Mouse (Mus musculus): ENCODE measurements around the gene Atp1b3. TPM values are rescaled to one million over a fixed set of nuclear protein-coding genes. Genes with fewer than 3 reads are reported as not detected.
"Not testable (repeated sequence)": the region's sequence is repeated elsewhere in the genome, so short reads cannot be mapped to it uniquely, and the experiment has no call there.

Gene Atp1b3
- polyA plus RNA-seq, 1 experiment from 2014 or later, result 179 TPM

DNA sequence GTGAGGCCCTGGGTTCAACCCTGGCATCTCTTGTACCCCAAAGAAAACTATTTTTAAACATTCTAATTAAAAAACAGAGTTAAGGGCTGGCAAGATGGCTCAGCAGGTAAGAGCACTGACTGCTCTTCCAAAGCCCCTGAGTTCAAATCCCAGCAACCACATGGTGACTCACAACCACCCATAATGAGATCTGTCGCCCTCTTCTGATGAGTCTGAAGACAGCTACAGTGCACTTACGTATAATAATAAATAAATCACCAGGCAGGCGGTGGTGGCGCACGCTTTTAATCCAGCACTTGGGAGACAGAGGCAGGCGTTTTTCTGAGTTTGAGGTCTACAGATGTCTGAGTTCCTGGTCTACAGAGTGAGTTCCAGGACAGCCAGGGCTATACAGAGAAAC, 12.5 kb downstream of the Atp1b3 start:
- WGBS, result 93% methylated on average over 6 of the region's 6 CpGs
- H3K27me3 ChIP-seq (ENCODE audit: control insufficient read depth, insufficient read depth, low read length); H3K36me3 ChIP-seq (ENCODE audit: control insufficient read depth, insufficient read depth, low read length); H3K9me3 ChIP-seq (ENCODE audit: control insufficient read depth, low read length); H3K9ac ChIP-seq (ENCODE audit: low read depth, low read length); H3K4me1 ChIP-seq (ENCODE audit: control insufficient read depth, insufficient read depth, low read length); H3K4me2 ChIP-seq (replicated peaks; ENCODE audit: low read depth, low read length); H3K27ac ChIP-seq (ENCODE audit: low read depth, low read length); H3K4me3 ChIP-seq (ENCODE audit: low read length); ATAC-seq (ENCODE audit: low FRiP score, low TSS enrichment): not testable (repeated sequence)

DNA sequence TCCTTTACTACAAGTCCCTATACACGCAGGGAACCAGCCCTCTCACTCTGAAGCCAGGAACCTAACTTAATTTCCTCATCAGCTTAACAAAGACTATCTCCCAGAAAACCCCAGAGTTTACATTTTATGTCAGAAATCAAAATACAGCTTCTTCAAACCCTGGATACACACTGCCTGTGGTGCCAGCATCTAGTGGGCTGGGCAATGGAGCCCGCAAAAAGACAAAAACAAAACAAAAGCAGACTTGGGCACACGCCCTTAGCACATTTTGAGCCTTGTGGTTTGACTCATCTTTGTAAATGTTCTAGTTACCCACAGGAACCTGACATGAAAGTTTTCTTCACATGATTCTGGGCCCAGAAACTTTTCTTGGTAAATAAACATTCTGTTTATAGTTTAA, 13.8 kb downstream of the Atp1b3 start:
- Histone ChIP-seq H3K36me3 (ENCODE audit: control insufficient read depth, insufficient read depth, low read length) (peaks cover 4% of the 10 kb centered on the region; the same call in 1 of the 2 replicates), H3K4me3 (ENCODE audit: low read length) (no peak overlapping the region), H3K9ac (ENCODE audit: low read depth, low read length) (no peak overlapping the region), H3K9me3 (ENCODE audit: control insufficient read depth, low read length) (no peaks in the 10 kb centered on the region), H3K27me3 (ENCODE audit: control insufficient read depth, insufficient read depth, low read length) (no peaks in the 10 kb centered on the region), H3K4me1 (ENCODE audit: control insufficient read depth, insufficient read depth, low read length) (no peaks in the 10 kb centered on the region), H3K27ac (ENCODE audit: low read depth, low read length) (no peak overlapping the region), H3K4me2 (replicated peaks; ENCODE audit: low read depth, low read length) (no peak overlapping the region)
- no peak for ATAC-seq (ENCODE audit: low FRiP score, low TSS enrichment)
- WGBS, result 60% methylated on average over 3 of the region's 3 CpGs

DNA sequence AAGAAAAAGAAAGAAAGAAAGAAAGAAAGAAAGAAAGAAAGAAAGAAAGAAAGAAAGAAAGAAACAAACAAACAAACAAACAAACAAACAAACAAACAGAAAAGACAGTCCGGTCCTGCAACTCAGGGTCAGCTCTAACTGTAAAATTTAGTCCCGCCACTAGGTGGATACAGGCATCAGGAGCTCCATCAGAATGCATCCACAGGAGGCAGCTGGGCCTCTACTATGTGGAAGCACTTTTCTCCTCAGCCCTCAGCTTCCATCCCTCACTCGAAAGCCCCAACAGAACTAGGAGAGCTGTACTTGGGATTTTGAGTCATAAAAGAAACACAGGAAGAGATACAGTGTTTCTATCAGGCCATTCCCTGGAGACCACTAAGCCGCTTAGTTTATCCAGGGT, 14.2 kb downstream of the Atp1b3 start:
- no peaks in the 10 kb centered on the region for H3K9me3 ChIP-seq (ENCODE audit: control insufficient read depth, low read length)
- H3K27me3 ChIP-seq (ENCODE audit: control insufficient read depth, insufficient read depth, low read length), result no peaks in the 10 kb centered on the region
- no peak overlapping the region for H3K4me2 ChIP-seq (replicated peaks; ENCODE audit: low read depth, low read length)
- no peak overlapping the region for H3K27ac ChIP-seq (ENCODE audit: low read depth, low read length)
- H3K4me3 ChIP-seq (ENCODE audit: low read length), result no peak overlapping the region
- ATAC-seq (ENCODE audit: low FRiP score, low TSS enrichment), result no peak
- 32% methylated on average over 4 of the region's 4 CpGs for WGBS
- peaks cover 7% of the 10 kb centered on the region; the same call in 1 of the 2 replicates for H3K36me3 ChIP-seq (ENCODE audit: control insufficient read depth, insufficient read depth, low read length)
- no peak overlapping the region for H3K9ac ChIP-seq (ENCODE audit: low read depth, low read length)
- H3K4me1 ChIP-seq (ENCODE audit: control insufficient read depth, insufficient read depth, low read length), result no peaks in the 10 kb centered on the region

DNA sequence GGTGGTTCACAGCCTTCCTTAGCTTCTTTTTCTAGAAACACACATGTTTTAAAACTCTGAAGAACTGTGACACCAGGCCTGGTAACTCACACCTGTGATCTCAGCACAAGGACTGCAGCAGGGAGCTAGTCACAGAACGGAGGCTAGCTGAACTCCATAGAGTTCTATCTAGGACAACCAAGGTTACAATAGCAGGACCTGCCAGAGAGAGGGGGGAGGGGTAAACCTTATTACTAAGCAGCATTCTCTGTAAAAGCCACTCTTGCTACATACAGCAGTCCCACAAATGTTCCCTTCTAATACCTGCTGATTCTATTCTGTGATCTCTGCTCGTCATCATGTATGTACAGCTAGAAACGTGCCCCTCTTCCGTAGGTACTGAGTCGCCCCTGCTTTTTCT, 15.4 kb downstream of the Atp1b3 start:
- 91% methylated on average over 5 of the region's 5 CpGs for WGBS
- Histone ChIP-seq H3K27ac (ENCODE audit: low read depth, low read length) (no peak overlapping the region), H3K9me3 (ENCODE audit: control insufficient read depth, low read length) (no peaks in the 10 kb centered on the region), H3K27me3 (ENCODE audit: control insufficient read depth, insufficient read depth, low read length) (no peaks in the 10 kb centered on the region), H3K9ac (ENCODE audit: low read depth, low read length) (no peak overlapping the region), H3K36me3 (ENCODE audit: control insufficient read depth, insufficient read depth, low read length) (peaks cover 13% of the 10 kb centered on the region; the same call in 1 of the 2 replicates), H3K4me2 (replicated peaks; ENCODE audit: low read depth, low read length) (no peak overlapping the region), H3K4me3 (ENCODE audit: low read length) (no peak overlapping the region), H3K4me1 (ENCODE audit: control insufficient read depth, insufficient read depth, low read length) (no peaks in the 10 kb centered on the region)
- ATAC-seq (ENCODE audit: low FRiP score, low TSS enrichment), result no peak

DNA sequence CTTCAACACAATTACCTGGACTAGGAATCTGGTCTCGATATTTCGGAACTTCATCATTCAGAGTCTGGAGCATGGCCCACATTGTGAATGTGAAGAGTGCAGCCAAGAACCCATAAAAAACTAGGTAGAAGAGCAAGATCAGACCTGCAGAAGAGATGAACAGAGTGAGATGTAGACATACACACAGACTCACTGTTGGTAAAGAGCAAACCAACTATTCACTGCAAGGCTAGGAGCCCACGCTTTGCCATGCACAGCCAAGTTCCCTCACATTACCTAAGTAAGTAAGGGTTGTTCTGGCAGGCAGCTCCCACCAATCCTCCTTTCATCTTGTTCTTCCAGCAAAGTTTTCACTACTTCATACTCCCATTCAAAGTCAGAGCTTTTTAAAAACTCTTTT, 18.5 kb downstream of the Atp1b3 start:
- 98% methylated on average over 3 of the region's 3 CpGs for WGBS
- no peaks in the 10 kb centered on the region for H3K4me1 ChIP-seq (ENCODE audit: control insufficient read depth, insufficient read depth, low read length)
- H3K27ac ChIP-seq (ENCODE audit: low read depth, low read length), result no peak overlapping the region
- no peak overlapping the region for H3K4me2 ChIP-seq (replicated peaks; ENCODE audit: low read depth, low read length)
- H3K4me3 ChIP-seq (ENCODE audit: low read length), result no peak overlapping the region
- no peak for ATAC-seq (ENCODE audit: low FRiP score, low TSS enrichment)
- H3K9ac ChIP-seq (ENCODE audit: low read depth, low read length), result no peak overlapping the region
- H3K27me3 ChIP-seq (ENCODE audit: control insufficient read depth, insufficient read depth, low read length), result no peaks in the 10 kb centered on the region
- peaks cover 37% of the 10 kb centered on the region for H3K36me3 ChIP-seq (ENCODE audit: control insufficient read depth, insufficient read depth, low read length)
- H3K9me3 ChIP-seq (ENCODE audit: control insufficient read depth, low read length), result no peaks in the 10 kb centered on the region

DNA sequence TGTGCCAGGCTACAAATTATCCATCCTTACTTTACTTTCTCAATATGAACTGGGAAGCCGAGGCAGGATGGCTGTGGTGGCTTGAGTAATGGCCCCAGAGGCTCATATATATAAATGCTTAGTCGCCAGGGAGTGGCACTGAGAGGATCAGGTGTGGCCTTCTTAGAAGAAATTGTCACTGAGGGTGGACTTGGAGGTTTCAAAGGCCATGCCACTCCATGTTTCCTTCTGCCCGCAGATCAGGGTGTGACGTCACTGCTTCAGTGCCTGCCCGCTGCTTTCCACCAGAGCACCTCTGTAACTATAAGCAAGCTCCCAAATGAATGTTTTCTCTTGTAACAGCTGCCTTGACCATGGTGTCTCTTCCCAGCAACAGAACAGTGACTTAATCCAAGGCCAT, 33.1 kb downstream of the Atp1b3 start:
- Histone ChIP-seq H3K27me3 (ENCODE audit: control insufficient read depth, insufficient read depth, low read length) (no peaks in the 10 kb centered on the region), H3K9ac (ENCODE audit: low read depth, low read length) (no peak overlapping the region), H3K27ac (ENCODE audit: low read depth, low read length) (no peak overlapping the region), H3K4me2 (replicated peaks; ENCODE audit: low read depth, low read length) (no peak overlapping the region), H3K4me3 (ENCODE audit: low read length) (no peak overlapping the region), H3K9me3 (ENCODE audit: control insufficient read depth, low read length) (no peaks in the 10 kb centered on the region), H3K36me3 (ENCODE audit: control insufficient read depth, insufficient read depth, low read length) (peaks cover 38% of the 10 kb centered on the region), H3K4me1 (ENCODE audit: control insufficient read depth, insufficient read depth, low read length) (no peaks in the 10 kb centered on the region)
- WGBS, result 92% methylated on average over 5 of the region's 5 CpGs
- ATAC-seq (ENCODE audit: low FRiP score, low TSS enrichment), result no peak

DNA sequence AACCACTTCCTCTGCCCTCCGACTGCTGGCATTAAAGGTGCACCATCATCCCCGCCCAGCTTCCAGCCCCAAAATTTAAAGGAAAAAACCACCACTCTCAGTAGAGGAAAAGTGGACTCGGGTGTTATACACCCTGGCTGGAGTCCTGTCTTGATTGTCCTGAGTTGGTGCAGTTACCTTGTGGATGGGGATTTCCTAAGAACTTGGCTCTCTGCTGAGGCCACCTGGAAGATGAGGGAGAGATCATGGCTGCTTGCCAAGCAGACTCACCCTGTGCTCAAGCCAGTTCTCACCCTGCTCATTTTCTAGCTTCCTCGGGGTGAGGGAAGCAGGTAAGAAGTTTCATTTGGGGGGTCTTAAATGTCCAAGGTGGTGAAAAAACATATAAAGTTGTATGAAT, 36.0 kb downstream of the Atp1b3 start:
- H3K4me2 ChIP-seq (replicated peaks; ENCODE audit: low read depth, low read length), result no peak overlapping the region
- H3K27ac ChIP-seq (ENCODE audit: low read depth, low read length), result no peak overlapping the region
- 85% methylated on average over 4 of the region's 4 CpGs for WGBS
- no peaks in the 10 kb centered on the region for H3K9me3 ChIP-seq (ENCODE audit: control insufficient read depth, low read length)
- H3K27me3 ChIP-seq (ENCODE audit: control insufficient read depth, insufficient read depth, low read length), result no peaks in the 10 kb centered on the region
- no peak overlapping the region for H3K9ac ChIP-seq (ENCODE audit: low read depth, low read length)
- H3K36me3 ChIP-seq (ENCODE audit: control insufficient read depth, insufficient read depth, low read length), result peaks cover 18% of the 10 kb centered on the region
- no peak for ATAC-seq (ENCODE audit: low FRiP score, low TSS enrichment)
- H3K4me3 ChIP-seq (ENCODE audit: low read length), result no peak overlapping the region
- H3K4me1 ChIP-seq (ENCODE audit: control insufficient read depth, insufficient read depth, low read length), result no peaks in the 10 kb centered on the region

DNA sequence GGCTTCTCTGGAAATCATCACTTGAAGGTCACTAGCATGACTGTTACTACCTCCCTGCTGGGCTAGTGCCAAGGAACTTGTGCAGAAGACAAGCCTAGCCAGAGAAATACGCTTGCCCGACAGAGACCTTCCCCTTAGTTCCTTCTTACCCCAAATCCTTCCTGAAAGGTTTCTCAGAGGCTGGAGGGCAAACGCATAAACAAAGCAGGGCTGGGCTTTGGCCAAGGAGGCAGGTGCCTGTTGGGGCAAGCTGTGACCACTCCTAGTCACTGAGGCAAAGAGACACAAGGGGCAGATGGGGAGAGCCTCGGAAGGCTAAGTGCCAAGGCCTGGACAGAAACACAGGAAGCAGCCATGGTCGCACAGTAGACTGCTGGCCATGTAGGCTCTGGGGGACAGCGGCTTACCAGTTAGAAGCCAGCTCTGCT, 37.7 kb downstream of the Atp1b3 start:
- no peaks in the 10 kb centered on the region for H3K27me3 ChIP-seq (ENCODE audit: control insufficient read depth, insufficient read depth, low read length)
- H3K4me2 ChIP-seq (replicated peaks; ENCODE audit: low read depth, low read length), result no peak overlapping the region
- no peaks in the 10 kb centered on the region for H3K9me3 ChIP-seq (ENCODE audit: control insufficient read depth, low read length)
- 78% methylated on average over 6 of the region's 6 CpGs for WGBS
- H3K27ac ChIP-seq (ENCODE audit: low read depth, low read length), result no peak overlapping the region
- H3K4me3 ChIP-seq (ENCODE audit: low read length), result no peak overlapping the region
- H3K4me1 ChIP-seq (ENCODE audit: control insufficient read depth, insufficient read depth, low read length), result no peaks in the 10 kb centered on the region
- no peak overlapping the region for H3K9ac ChIP-seq (ENCODE audit: low read depth, low read length)
- peaks cover 10% of the 10 kb centered on the region for H3K36me3 ChIP-seq (ENCODE audit: control insufficient read depth, insufficient read depth, low read length)
- no peak for ATAC-seq (ENCODE audit: low FRiP score, low TSS enrichment)

DNA sequence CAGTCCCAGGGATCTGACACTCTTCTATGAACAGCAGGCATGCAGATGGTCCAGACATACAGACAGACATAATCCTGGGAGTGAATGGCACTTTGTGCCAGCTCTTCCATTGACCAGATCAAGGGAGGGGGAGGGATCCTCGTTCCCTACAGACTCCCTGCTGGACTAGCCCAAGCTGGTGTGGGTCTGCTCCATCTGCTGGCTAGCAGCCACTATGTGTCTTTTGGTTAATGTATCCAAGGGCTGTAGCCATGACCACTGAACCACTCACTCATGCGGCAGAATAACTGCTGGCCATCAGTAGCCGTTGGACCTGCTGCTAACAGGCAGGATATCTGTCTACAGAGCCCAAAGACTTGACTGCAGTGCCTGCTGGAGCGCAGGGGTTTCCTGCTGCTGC, 39.7 kb downstream of the Atp1b3 start:
- H3K9me3 ChIP-seq (ENCODE audit: control insufficient read depth, low read length), result no peaks in the 10 kb centered on the region
- no peak overlapping the region for H3K9ac ChIP-seq (ENCODE audit: low read depth, low read length)
- ATAC-seq (ENCODE audit: low FRiP score, low TSS enrichment), result 0 out of 2 replicates have a peak, but pooled peaks have one; percentile 28
- no peaks in the 10 kb centered on the region for H3K27me3 ChIP-seq (ENCODE audit: control insufficient read depth, insufficient read depth, low read length)
- H3K4me1 ChIP-seq (ENCODE audit: control insufficient read depth, insufficient read depth, low read length), result no peaks in the 10 kb centered on the region
- peaks cover 3% of the 10 kb centered on the region; the same call in 1 of the 2 replicates for H3K36me3 ChIP-seq (ENCODE audit: control insufficient read depth, insufficient read depth, low read length)
- no peak overlapping the region for H3K27ac ChIP-seq (ENCODE audit: low read depth, low read length)
- no peak overlapping the region for H3K4me2 ChIP-seq (replicated peaks; ENCODE audit: low read depth, low read length)
- WGBS, result 61% methylated on average over 4 of the region's 4 CpGs
- H3K4me3 ChIP-seq (ENCODE audit: low read length), result no peak overlapping the region
